Mouse (Mus musculus) ES-E14 (cell line): ENCODE measurements around the gene Fars2. TPM values are rescaled to one million over a fixed set of nuclear protein-coding genes. Genes with fewer than 3 reads are reported as not detected.

ENCODE experiments used
- DNase-seq: peaks from one replicate; pipeline ENCODE4 v3.0.0-alpha.2; 2013; ENCODE audit warnings: low read depth, low spot score
- H3K27ac ChIP-seq: 2 replicates; pipeline ENCODE4 v1.5.1; 2012; ENCODE audit warnings: low read depth, mild to moderate bottlenecking, low read length, moderate library complexity, mixed read lengths; ENCODE audit not compliant: poor library complexity, insufficient read depth, severe bottlenecking
- H3K36me3 ChIP-seq: 2 replicates; pipeline ENCODE4 v1.6.1; 2012; ENCODE audit warnings: mild to moderate bottlenecking, low read length, moderate library complexity, mixed read lengths; ENCODE audit not compliant: control insufficient read depth, poor library complexity, insufficient read depth, severe bottlenecking
- H3K4me1 ChIP-seq, 2 experiments: fragments of 150-350 bp in 1 of 2; sonication (generic) in 1 of 2; 2 replicates each; pipeline ENCODE4 v1.6.1; 2012; ENCODE audit warnings: low read length in 2 of 2, mild to moderate bottlenecking in 1 of 2, mixed read lengths in 1 of 2; ENCODE audit not compliant: control insufficient read depth in 2 of 2, insufficient read depth in 2 of 2, poor library complexity in 1 of 2
- H3K4me3 ChIP-seq, 2 experiments: fragments of 150-350 bp in 1 of 2; sonication (generic) in 1 of 2; 2 replicates each; pipeline ENCODE4 v1.5.1; 2012; ENCODE audit warnings: low read length in 2 of 2, low read depth in 1 of 2, mild to moderate bottlenecking in 1 of 2, mixed read lengths in 1 of 2; ENCODE audit not compliant: insufficient read depth in 1 of 2, poor library complexity in 1 of 2, severe bottlenecking in 1 of 2
- H3K9ac ChIP-seq: 2 replicates; pipeline ENCODE4 v1.6.1; 2012; ENCODE audit warnings: low read depth, mild to moderate bottlenecking, low read length, mixed read lengths; ENCODE audit not compliant: poor library complexity, insufficient read depth, severe bottlenecking
- H3K9me3 ChIP-seq: fragments of 150-350 bp; sonication (generic); 2 replicates; pipeline ENCODE4 v1.6.1; 2012; ENCODE audit warnings: low read depth, mild to moderate bottlenecking, low read length; ENCODE audit not compliant: control insufficient read depth, insufficient read depth
- CHD2 ChIP-seq: IDR thresholded peaks from 2 replicates; pipeline ENCODE4 v1.6.1; 2014; ENCODE audit warnings: mild to moderate bottlenecking, low read depth, low read length, inconsistent platforms
- HCFC1 ChIP-seq: IDR thresholded peaks from 2 replicates; pipeline ENCODE4 v1.6.1; 2012; ENCODE audit warnings: low read length, inconsistent platforms, borderline replicate concordance; ENCODE audit not compliant: insufficient read depth
- MAFK ChIP-seq: IDR thresholded peaks from 2 replicates; pipeline ENCODE4 v1.6.1; 2014; ENCODE audit warnings: mild to moderate bottlenecking, low read depth, low read length, inconsistent platforms; ENCODE audit not compliant: insufficient read depth
- ZC3H11A ChIP-seq: IDR thresholded peaks from 2 replicates; pipeline ENCODE4 v1.6.1; 2012; ENCODE audit warnings: low read depth, mild to moderate bottlenecking, inconsistent platforms, low read length, borderline replicate concordance
- ZNF384 ChIP-seq: IDR thresholded peaks from 2 replicates; pipeline ENCODE4 v1.6.1; 2012; ENCODE audit warnings: low read depth, low read length, inconsistent platforms
- in situ Hi-C, 2 experiments: fragments of 600-800 bp; cut with MboI; formaldehyde crosslinking; loops; one replicate each; pipeline ENCODE4 v1.15.1; 2025; ENCODE audit warnings: low sequenced_read_pairs in 2 of 2, inconsistent platforms in 1 of 2; ENCODE audit not compliant: unreplicated experiment in 2 of 2
- total RNA-seq: library from RNA; depleted of rRNA; stranded (reverse); fragments of 300-350 nt; gene quantifications from 2 replicates; pipeline ENCODE4 v1.2.3, GENCODE M21; 2012

Gene Fars2
- total RNA-seq, 1 experiment, result 22.0 TPM

DNA sequence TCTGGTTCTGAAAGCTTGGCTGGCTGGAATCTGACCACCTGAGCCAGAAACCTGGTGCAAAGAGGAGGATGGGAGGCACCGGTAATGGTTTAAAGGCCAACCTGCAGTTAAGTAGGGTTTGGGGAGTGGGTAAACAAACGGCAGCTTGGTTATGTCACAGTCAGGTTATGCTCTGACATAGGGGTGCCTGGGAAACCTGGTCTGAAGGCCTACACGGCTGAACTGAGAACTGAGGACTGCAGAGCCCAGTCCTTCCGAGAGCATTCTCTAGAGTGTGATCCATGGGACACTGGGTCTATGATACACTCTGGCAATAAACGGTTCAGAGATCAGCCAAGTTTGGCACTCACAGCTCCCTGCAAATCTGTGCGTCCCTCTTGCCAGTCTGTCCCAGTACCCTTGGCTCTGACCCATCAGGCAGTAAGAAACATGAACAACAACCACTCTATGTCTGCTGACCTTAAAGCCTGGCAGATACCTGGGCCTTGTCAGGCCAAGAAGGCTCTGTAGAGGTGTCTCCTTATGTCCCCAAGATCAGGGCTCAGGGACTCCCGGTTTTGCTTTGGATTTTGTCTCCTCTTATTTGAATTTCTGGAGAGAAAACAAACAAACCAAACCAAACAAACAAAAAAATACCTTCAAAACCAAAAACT is 460.8 kb downstream of the Fars2 start:
- in situ Hi-C loops, result no loop called here
- peaks cover 0 to 4% of the 10 kb centered on the region in 2 experiments; a peak in 2 of 4 replicates for H3K4me1 ChIP-seq
- DNase-seq, result no peak
- no peaks in the 10 kb centered on the region for H3K9me3 ChIP-seq
- H3K36me3 ChIP-seq, result no peaks in the 10 kb centered on the region
- 0 out of 2 replicates have a peak, but pooled peaks have one; percentile 9 for TF ChIP-seq CHD2
- no peak for TF ChIP-seq ZNF384
- H3K4me3 ChIP-seq, result peak overlapping the region in 1 of 2 experiments; percentile 92; a peak in 2 of 4 replicates
- H3K27ac ChIP-seq, result no peak overlapping the region
- no peak overlapping the region for H3K9ac ChIP-seq

DNA sequence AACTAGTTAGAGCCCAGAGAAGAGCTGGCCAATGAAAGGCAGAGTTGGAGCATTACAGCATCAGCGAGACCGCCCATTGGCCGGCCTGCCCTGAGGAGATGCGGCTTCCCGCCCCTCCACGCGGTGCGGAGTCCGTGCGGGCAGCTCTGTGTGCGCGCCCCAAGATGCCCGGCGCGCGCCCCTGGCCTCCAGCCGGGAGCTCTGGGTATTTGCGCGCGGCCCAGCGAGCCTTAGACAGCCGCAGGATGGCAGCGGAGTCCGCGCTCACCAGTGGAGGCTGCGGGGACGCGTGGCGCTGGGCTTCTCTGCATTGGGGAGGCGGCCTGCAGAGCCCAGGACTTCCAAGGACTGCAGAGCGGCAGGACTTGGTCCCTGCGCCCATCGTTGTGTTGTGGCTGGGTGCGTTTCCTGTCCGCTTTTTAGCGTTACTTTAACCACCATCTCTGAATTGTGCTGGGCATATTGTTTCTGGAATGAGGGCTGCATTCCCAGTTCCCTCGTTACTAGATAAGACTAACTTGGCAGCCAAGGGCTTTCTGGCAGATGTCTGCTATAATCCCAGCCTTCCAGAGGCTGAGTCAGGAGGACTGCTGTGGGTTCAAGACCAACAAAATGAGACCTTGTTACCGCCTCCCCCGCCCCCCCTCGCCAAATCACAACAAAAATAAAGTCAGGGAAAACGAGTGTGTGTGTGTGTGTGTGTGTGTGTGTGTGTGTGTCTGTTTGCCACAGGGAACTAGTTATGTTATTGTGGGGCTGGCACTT is 461.5 kb downstream of the Fars2 start:
- Histone ChIP-seq H3K4me3 (peak overlapping the region; percentile 77 to 92), H3K36me3 (no peaks in the 10 kb centered on the region), H3K9ac (peak overlapping the region; percentile 81), H3K4me1 (peaks cover 0 to 5% of the 10 kb centered on the region in 2 experiments; a peak in 2 of 4 replicates), H3K9me3 (no peaks in the 10 kb centered on the region), H3K27ac (no peak overlapping the region)
- DNase-seq, result peak; percentile 55
- TF ChIP-seq ZC3H11A, result no peak
- TF ChIP-seq MAFK, result no peak
- no peak for TF ChIP-seq CHD2
- TF ChIP-seq HCFC1, result no peak
- no peak for TF ChIP-seq ZNF384
- in situ Hi-C loops, result no loop called here

GRCm38 (mm10) chr13:36582406-36583070 is 465.3 kb downstream of the Fars2 start:
- Histone ChIP-seq H3K4me3 (no peak overlapping the region), H3K27ac (no peak overlapping the region), H3K36me3 (no peaks in the 10 kb centered on the region), H3K4me1 (peaks cover 0 to 5% of the 10 kb centered on the region in 2 experiments; a peak in 2 of 4 replicates), H3K9me3 (no peaks in the 10 kb centered on the region), H3K9ac (no peak overlapping the region)
- DNase-seq, result peak; percentile 8
- TF ChIP-seq ZNF384 (no peak), CHD2 (no peak), MAFK (no peak), ZC3H11A (no peak), HCFC1 (no peak)
- in situ Hi-C loops, result no loop called here

- Histone ChIP-seq H3K27ac (no peak overlapping the region), H3K36me3 (no peaks in the 10 kb centered on the region), H3K4me1 (peaks cover 0 to 3% of the 10 kb centered on the region in 2 experiments; a peak in 2 of 4 replicates), H3K9ac (no peak overlapping the region), H3K9me3 (no peaks in the 10 kb centered on the region), H3K4me3 (no peak overlapping the region)
- no peak for TF ChIP-seq MAFK
- no peak for TF ChIP-seq ZC3H11A
- no peak for TF ChIP-seq CHD2
- no peak for TF ChIP-seq HCFC1
- TF ChIP-seq ZNF384, result no peak
- no peak for DNase-seq
- in situ Hi-C loops, result no loop called here
These were observed 466.4 kb downstream of the Fars2 start for GRCm38 (mm10) chr13:36583481-36584151.
